Mouse (Mus musculus) kidney, embryonic 15.5 days (tissue): ENCODE data around the gene Dscam. TPM values are rescaled to one million over a fixed set of nuclear protein-coding genes. Genes with fewer than 3 reads are reported as not detected.

Experiments used
- ATAC-seq: fragments of 200-750 bp; cut with Nextera tagmentation; replicated peaks from 2 replicates; pipeline ENCODE4 v1.8.0; 2017; ENCODE audit warnings: moderate TSS enrichment; ENCODE audit not compliant: low FRiP score
- H3K27ac ChIP-seq: fragments of 300-500 bp; sonication (generic); 2 replicates; pipeline ENCODE4 v1.5.1; 2015; ENCODE audit warnings: mild to moderate bottlenecking, inconsistent platforms
- H3K27me3 ChIP-seq: fragments of 300-500 bp; sonication (generic); 2 replicates; pipeline ENCODE4 v1.6.1; 2015; ENCODE audit warnings: inconsistent platforms
- H3K36me3 ChIP-seq: fragments of 300-500 bp; sonication (generic); 2 replicates; pipeline ENCODE4 v1.6.1; 2015; ENCODE audit warnings: inconsistent platforms
- H3K4me1 ChIP-seq: fragments of 300-500 bp; sonication (generic); 2 replicates; pipeline ENCODE4 v1.6.1; 2015; ENCODE audit warnings: inconsistent platforms
- H3K4me2 ChIP-seq: fragments of 300-500 bp; sonication (generic); 2 replicates; pipeline ENCODE4 v1.6.1; 2015; ENCODE audit warnings: moderate library complexity, mild to moderate bottlenecking, inconsistent platforms
- H3K4me3 ChIP-seq: fragments of 300-500 bp; sonication (generic); replicated peaks from 2 replicates; pipeline ENCODE4 v1.5.1; 2015; ENCODE audit warnings: mild to moderate bottlenecking, inconsistent platforms
- H3K9ac ChIP-seq: fragments of 300-500 bp; sonication (generic); 2 replicates; pipeline ENCODE4 v1.6.1; 2015; ENCODE audit warnings: mild to moderate bottlenecking, inconsistent platforms
- H3K9me3 ChIP-seq: fragments of 300-500 bp; sonication (generic); replicated peaks from 2 replicates; pipeline ENCODE4 v1.6.1; 2016; ENCODE audit warnings: inconsistent platforms
- WGBS: fragments of 180-500 bp; shearing (Covaris S2); methylation state at CpG from one replicate; pipeline ENCODE4 v1.1.7; 2015; ENCODE audit warnings: mixed read lengths; 5-methylcytosine and 5-hydroxymethylcytosine counted together
- polyA plus RNA-seq: library from polyadenylated mRNA; unstranded; fragments of >200 nt; fragmentation: Nextera tagmentation; extraction: Ambion mirVana; gene quantifications from 2 replicates; pipeline ENCODE4 v1.2.1, GENCODE M21; 2015

The Dscam gene
- polyA plus RNA-seq, 1 experiment from 2014 or later = 0.06 TPM

DNA sequence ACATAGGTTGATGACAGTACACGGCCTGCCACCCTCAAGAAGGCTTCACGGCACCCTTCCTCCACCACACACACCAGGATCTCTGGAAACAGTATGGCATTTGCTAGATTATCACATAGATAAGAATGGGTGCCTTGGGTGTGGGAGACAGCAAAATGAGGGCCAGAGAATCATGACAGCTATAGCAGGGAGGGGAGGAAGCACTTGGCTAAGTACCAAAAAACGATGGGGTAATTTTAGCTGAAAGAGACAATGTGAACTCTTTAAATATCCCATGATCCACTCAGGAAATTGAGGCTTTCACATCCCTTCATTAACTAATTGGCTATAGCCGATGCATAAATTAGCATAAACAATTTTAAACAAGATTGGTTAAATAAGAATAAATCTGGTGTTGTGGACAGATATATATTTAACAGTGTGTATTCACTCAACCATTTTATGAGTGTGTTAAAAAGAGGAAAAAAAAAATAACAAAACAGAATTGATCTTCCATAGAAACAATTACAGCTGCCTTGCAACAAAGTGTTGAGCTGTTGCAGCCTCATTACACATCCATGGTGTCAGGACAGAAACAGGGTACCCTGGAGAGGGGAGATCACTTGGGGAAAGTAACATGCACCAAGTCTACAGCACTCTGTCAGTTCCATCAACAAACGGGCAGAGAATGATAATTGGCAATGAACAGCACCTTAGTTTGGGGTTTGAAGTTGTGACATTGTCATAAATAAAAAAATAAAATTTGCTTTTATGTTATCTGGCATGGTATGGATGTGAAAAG lies 427.9 kb downstream of the Dscam start:
- Histone ChIP-seq H3K27me3 (no peaks in the 10 kb centered on the region), H3K9ac (no peak overlapping the region), H3K9me3 (no peaks in the 10 kb centered on the region), H3K36me3 (no peaks in the 10 kb centered on the region), H3K4me2 (no peak overlapping the region), H3K4me1 (no peaks in the 10 kb centered on the region), H3K27ac (no peak overlapping the region), H3K4me3 (no peak overlapping the region)
- 73% methylated on average over 5 of the region's 5 CpGs for WGBS
- ATAC-seq = no peak

DNA sequence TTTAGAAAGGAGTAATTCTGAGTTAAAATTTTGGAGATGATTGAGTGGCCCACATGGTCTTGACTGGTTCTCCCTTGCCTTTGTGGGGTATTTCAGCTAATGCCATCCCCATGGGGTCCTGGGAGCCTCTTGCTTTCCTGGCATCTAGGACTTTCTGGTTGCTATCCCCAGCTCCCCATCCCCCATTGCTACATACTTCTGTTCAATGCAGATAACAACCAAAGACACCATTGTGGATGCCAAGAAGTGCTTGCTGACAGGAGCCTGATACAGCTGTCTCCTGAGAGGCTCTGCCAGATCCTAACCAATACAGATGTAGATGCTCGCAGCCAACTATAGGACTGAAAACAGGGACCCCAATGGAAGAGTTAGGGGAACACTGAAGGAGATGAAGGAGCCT lies 429.2 kb downstream of the Dscam start:
- Histone ChIP-seq H3K27ac (no peak overlapping the region), H3K36me3 (no peaks in the 10 kb centered on the region), H3K4me1 (no peaks in the 10 kb centered on the region), H3K4me3 (no peak overlapping the region), H3K9me3 (no peaks in the 10 kb centered on the region), H3K4me2 (no peak overlapping the region), H3K27me3 (no peaks in the 10 kb centered on the region), H3K9ac (no peak overlapping the region)
- no peak for ATAC-seq
- WGBS = 91% methylated on average over 1 of the region's 1 CpGs

DNA sequence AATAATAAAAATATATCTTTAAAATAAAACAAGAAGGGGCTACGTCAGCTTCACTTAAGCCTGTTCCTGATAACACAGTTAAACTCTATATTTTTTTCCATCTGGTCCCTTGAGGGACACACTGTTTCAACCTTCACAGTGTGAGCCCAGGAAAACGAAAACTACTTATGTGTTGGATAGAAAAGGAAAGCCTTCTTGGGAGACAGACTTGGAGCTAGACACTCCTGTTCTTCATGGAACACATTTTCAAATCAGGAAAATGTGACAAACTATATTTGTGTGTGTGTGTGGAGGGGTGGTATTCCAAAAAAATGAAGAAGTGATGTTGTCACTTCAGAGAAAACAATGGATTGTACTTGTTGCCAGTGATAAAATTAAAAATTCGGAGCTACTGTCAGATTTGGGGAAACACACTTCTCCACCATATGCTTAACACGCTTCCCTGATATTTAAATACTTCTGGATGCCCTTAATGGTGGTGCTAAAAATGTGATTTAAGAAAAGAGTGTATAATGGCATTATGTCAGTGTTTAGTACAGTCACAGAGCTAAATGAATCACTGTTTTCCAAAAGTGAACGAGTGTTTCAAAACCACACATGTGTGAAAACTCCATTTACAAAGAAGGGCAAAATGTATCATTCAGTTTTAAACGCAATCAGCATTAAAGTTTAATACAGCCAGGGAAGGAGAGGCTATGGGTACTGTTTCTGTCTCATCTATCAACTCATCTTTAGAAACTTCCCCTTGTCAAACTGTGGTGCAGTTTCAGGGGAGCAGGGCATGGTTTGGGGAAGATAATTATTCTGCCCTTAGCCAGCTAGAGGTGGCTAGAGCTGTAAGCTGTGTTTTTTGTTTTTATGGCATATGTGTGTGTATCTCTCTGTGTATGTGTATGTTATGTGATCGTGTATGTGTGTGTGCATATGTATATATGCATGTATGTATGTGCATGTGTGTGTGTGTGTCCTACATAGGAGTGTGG lies 430.2 kb downstream of the Dscam start:
- H3K27me3 ChIP-seq = no peaks in the 10 kb centered on the region
- H3K9ac ChIP-seq = no peak overlapping the region
- no peak overlapping the region for H3K27ac ChIP-seq
- WGBS = 84% methylated on average over 7 of the region's 7 CpGs
- H3K4me2 ChIP-seq = no peak overlapping the region
- no peaks in the 10 kb centered on the region for H3K9me3 ChIP-seq
- ATAC-seq = no peak
- H3K4me1 ChIP-seq = no peaks in the 10 kb centered on the region
- H3K36me3 ChIP-seq = no peaks in the 10 kb centered on the region
- no peak overlapping the region for H3K4me3 ChIP-seq

DNA sequence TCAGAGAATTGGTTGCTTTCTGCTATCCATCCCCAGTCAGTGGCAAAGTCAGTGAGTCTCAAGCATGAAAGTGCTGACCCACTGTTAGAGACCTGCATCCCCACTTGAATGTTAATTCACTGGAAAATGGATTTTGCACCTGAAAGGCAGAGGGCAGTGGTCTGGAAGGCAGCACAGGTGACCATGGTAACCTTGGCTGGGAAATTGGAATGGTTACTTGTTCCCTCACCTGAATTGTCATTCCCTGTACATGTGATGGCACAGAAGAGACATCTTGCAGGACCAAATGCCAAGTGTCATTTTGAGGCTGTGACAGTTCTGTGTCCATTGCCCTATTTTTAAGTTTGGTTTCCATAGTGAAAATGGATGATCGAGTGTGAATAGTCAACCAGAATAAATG lies 434.1 kb downstream of the Dscam start:
- no peaks in the 10 kb centered on the region for H3K27me3 ChIP-seq
- ATAC-seq = no peak
- no peak overlapping the region for H3K9ac ChIP-seq
- no peak overlapping the region for H3K4me2 ChIP-seq
- WGBS = 91% methylated on average over 1 of the region's 1 CpGs
- no peak overlapping the region for H3K4me3 ChIP-seq
- no peaks in the 10 kb centered on the region for H3K4me1 ChIP-seq
- no peaks in the 10 kb centered on the region for H3K9me3 ChIP-seq
- H3K36me3 ChIP-seq = no peaks in the 10 kb centered on the region
- H3K27ac ChIP-seq = no peak overlapping the region

DNA sequence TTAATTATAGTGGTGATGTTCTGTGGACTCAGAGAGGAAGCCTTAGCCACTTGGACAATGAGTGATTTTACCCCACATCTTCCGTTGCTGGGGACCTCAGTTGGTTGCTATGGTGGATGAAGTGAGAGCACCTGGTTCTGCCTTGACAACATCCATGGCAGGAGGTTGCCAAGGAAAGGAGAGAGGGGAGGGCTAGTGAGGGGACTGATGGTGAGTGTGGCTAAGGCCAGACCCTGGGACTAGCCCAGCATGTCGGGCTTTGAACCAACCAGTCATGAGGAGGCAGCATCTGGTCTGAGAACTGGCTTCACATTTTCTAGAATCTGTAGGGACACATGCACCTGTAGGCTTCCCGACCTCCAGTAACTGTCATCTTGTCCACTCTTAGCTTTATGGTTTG lies 439.7 kb downstream of the Dscam start:
- Histone ChIP-seq H3K9me3 (no peaks in the 10 kb centered on the region), H3K27ac (no peak overlapping the region), H3K4me1 (0 out of 2 replicates have a peak, but pooled peaks cover 4% of the 10 kb centered on the region), H3K4me3 (no peak overlapping the region), H3K36me3 (no peaks in the 10 kb centered on the region), H3K27me3 (no peaks in the 10 kb centered on the region), H3K4me2 (no peak overlapping the region), H3K9ac (no peak overlapping the region)
- WGBS = 86% methylated on average over 3 of the region's 3 CpGs
- no peak for ATAC-seq

DNA sequence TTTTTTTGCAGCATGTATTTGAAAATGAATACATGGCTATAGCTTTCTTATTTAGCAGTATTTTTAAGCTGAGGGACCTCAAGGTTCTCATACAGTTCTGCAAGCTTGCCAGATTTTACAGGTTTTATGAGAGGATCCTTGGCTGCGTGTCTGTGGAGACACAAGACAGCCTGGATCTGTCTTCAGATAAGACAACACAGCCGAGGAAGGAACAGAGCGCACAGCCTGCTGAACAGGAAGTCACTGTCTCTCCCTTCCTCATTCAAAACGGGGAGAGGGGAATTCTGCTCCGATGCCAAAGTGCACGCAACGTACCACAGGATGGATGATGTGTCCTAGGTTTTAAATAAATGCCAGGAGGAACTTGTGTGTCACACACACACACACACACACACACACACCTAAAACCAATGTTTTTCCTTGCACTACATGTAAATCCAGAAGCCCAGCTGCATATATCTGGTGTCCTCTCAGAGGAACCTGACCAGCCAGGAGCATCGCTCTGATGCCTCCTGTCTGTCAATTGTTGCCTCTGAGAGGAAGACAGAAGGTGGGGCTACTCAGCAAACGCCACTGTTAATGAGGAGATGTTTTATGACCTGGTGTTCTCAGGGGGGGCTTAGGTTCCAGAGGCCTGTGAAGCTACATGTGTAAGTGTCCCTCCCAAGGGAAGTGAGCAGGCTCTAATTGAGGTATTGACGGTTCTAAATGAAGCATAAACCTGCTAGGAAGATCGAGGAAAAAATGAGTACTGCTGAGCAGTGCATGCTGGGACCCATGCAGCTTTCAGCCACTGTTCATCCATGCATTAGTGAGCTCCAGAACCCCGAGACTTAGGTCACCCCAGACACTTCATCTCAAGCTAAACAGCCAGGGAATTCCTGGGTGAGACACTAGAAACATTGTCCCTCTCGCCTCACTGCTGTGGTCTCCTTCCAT lies 442.4 kb downstream of the Dscam start:
- 0 out of 2 replicates have a peak, but pooled peaks cover 4% of the 10 kb centered on the region for H3K4me1 ChIP-seq
- no peak for ATAC-seq
- H3K27me3 ChIP-seq = no peaks in the 10 kb centered on the region
- H3K9me3 ChIP-seq = no peaks in the 10 kb centered on the region
- H3K9ac ChIP-seq = no peak overlapping the region
- no peak overlapping the region for H3K4me2 ChIP-seq
- no peak overlapping the region for H3K4me3 ChIP-seq
- no peaks in the 10 kb centered on the region for H3K36me3 ChIP-seq
- WGBS = 34% methylated on average over 13 of the region's 13 CpGs
- no peak overlapping the region for H3K27ac ChIP-seq

DNA sequence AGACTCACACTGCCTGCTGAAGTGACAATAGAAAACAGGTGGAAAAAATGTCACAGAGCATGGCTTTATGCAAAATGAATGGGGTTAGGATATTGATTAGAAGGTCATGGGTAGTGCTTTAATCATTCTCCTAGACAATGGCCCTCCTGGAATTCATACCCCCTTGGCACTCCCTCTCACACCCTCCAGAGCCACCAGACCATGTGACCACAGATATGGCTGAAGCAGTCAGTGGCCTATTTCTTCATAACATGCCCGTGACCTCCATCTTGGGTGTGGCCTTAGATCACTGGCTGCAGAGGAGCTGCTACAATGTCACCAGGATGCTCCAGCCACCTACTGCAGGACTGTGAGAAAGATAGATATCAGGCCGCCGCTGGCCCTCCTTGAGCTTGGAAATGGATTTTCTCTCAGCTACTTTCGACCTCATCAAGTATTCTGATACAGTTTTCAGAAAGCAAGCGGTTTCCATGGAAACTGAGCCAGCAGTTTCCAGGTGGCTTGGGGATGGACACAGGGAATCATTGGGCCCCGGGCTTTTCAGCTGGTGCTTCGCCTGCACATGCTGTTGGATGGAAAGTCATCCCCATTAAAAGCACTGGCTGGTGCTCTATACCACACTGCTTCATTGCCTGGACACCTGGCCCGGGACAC lies 445.4 kb downstream of the Dscam start:
- H3K4me3 ChIP-seq = no peak overlapping the region
- no peak overlapping the region for H3K4me2 ChIP-seq
- no peaks in the 10 kb centered on the region for H3K36me3 ChIP-seq
- ATAC-seq = no peak
- no peak overlapping the region for H3K9ac ChIP-seq
- no peaks in the 10 kb centered on the region for H3K9me3 ChIP-seq
- no peaks in the 10 kb centered on the region for H3K27me3 ChIP-seq
- 0 out of 2 replicates have a peak, but pooled peaks cover 4% of the 10 kb centered on the region for H3K4me1 ChIP-seq
- no peak overlapping the region for H3K27ac ChIP-seq
- WGBS = 88% methylated on average over 8 of the region's 8 CpGs

DNA sequence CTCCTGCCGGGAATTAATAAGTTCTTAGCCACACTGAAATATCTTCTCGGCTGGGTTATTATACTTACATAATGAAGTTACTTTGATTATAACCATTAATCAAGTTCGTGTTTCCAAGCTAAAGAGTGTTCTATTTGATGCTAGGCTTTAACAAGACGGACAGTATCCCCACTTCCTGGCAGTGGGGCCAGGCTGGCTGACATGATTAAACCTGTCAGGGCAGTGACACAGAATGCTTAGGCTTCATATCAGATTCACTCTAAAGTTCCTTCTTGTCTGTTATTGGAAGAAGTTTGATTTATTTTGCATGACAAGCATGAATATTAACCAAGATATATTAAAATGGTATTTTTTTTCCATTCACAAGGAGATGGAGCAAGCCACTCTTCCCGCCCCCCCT lies 446.0 kb downstream of the Dscam start:
- Histone ChIP-seq H3K27ac (no peak overlapping the region), H3K27me3 (no peaks in the 10 kb centered on the region), H3K9me3 (no peaks in the 10 kb centered on the region), H3K4me1 (0 out of 2 replicates have a peak, but pooled peaks cover 4% of the 10 kb centered on the region), H3K9ac (no peak overlapping the region), H3K36me3 (no peaks in the 10 kb centered on the region), H3K4me2 (no peak overlapping the region), H3K4me3 (no peak overlapping the region)
- ATAC-seq = no peak
- WGBS = 63% methylated on average over 5 of the region's 5 CpGs

DNA sequence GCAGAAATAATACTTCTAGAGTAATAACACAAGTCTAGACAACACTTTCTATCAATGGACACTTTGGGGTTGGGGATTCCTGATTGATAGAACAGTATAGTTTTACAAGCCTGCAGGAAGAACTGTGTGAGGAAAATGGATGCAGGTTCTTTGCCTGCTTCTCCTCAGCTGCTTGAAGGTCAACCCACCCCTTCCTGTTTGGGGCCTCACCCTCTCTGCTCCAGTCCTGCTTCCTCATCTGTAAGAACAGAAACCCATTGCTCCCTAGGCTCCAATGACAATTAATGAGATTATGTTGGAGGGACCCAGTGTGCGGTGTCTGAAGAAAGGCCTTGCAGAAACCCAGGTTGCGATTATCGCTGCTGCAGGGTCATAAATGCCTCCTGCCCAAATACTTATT lies 446.4 kb downstream of the Dscam start:
- no peaks in the 10 kb centered on the region for H3K9me3 ChIP-seq
- 0 out of 2 replicates have a peak, but pooled peaks cover 4% of the 10 kb centered on the region for H3K4me1 ChIP-seq
- H3K4me2 ChIP-seq = no peak overlapping the region
- 86% methylated on average over 3 of the region's 3 CpGs for WGBS
- no peaks in the 10 kb centered on the region for H3K27me3 ChIP-seq
- no peak overlapping the region for H3K9ac ChIP-seq
- H3K36me3 ChIP-seq = no peaks in the 10 kb centered on the region
- H3K4me3 ChIP-seq = no peak overlapping the region
- ATAC-seq = no peak
- no peak overlapping the region for H3K27ac ChIP-seq

DNA sequence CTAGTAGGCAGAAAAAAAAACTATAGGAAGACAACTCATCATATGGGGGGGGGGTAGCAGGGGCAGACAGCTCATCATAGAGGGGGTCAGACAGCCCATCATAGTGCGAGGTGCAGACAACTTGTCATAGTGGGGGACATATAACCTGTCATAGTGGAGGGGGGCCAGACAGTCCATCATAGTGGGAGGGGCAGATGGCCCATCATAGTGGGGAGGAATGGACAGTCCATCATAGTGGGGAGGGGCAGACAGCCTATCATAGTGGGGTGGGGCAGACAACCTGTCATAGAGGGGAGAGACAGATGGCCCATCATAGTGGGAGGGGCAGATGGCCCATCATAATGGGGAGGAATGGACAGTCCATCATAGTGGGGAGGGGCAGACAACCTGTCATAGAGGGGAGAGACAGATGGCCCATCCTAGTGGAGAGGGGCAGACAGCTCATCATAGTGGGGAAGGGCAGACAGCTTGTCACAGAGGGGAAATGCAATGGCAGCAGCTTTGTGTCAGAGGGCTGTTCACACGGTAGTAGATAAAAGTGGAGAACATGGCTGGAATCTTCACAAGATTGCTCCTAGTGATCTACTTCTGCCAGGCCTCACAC lies 447.4 kb downstream of the Dscam start:
- Histone ChIP-seq H3K4me2 (no peak overlapping the region), H3K36me3 (no peaks in the 10 kb centered on the region), H3K9me3 (no peaks in the 10 kb centered on the region), H3K27ac (no peak overlapping the region), H3K27me3 (no peaks in the 10 kb centered on the region), H3K9ac (no peak overlapping the region), H3K4me1 (0 out of 2 replicates have a peak, but pooled peaks cover 2% of the 10 kb centered on the region), H3K4me3 (no peak overlapping the region)
- ATAC-seq = no peak
- 94% methylated on average over 2 of the region's 2 CpGs for WGBS

DNA sequence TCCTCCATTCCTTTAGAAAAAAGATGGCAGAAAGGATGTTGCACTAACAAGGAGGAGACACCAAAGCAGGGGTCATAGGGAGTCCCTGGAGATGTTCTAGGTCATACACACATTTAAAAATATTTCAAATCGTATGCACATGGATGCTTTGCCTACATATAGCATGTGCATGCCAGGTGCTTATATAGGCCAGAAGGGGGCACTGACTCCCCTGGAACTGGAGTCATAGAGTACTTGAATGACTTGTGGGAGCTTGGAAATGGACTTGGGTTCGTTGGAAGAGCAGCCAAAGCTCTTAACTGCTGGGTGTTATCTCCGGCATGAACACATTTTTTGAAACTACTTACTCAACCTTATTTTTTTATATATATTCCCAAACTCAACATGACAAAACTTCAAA lies 448.4 kb downstream of the Dscam start:
- Histone ChIP-seq H3K9ac (no peak overlapping the region), H3K27me3 (no peaks in the 10 kb centered on the region), H3K9me3 (no peaks in the 10 kb centered on the region), H3K36me3 (no peaks in the 10 kb centered on the region), H3K4me3 (no peak overlapping the region), H3K27ac (no peak overlapping the region), H3K4me2 (no peak overlapping the region), H3K4me1 (no peaks in the 10 kb centered on the region)
- WGBS = 68% methylated on average over 3 of the region's 3 CpGs
- ATAC-seq = no peak
